Mouse (Mus musculus): Measurements from ENCODE around the gene Gm45234.

DNA sequence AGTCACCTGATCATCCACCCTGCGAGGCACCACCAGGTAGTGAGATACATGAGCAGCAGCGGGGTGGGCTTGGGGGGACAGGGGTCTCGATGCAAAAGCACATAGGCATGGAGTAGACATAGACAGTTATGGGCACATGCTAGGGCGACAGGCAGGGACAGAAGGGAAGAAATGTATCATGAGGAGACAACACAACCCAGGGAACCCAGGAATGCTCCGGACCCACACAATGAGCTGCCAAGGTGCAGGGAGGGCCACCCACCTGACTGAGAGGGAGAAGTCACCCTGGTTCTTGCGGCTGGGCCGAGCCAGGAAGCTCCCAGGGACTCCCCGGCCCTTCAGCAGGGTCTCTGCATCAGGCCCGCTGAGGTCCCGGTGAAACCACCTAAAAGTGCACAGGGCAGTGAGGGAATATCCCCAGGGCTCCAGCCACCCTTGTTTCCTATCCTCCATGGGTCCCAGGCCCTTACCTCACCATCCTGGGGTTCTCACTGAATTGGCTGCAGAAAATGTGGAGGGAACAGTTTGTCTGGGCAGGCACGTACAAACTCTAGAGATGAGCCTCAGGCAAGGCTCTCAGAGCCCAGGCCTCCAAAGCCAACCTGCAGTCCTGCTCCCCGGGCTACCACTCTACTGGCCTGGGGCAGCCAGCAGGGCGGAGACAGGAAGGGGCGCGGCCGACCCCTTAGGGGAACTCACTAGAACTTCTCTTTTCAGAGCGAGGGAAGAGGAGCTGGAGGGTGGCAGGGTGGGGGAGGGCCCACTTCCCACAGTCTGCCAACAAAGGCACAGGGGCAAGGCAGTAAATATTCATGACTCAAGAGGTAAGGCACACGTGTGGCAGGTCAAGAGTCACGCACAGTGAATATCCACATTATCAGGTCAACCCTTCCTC is 23.1 kb downstream of the Gm45234 start:
- peak; percentile 75; the same call in 1 of the 2 replicates for TF ChIP-seq POLR2A (IDR thresholded peaks at IDR 0.05; ENCODE audit: borderline replicate concordance, low read depth, low read length)
- TF ChIP-seq CTCF (IDR thresholded peaks at IDR 0.05; ENCODE audit: low read depth, low read length) = no peak

All from bone marrow macrophage, adult 2 months (primary cell).